Mouse (Mus musculus): ENCODE results near the gene Dnmbp. TPM values are rescaled to one million over a fixed set of nuclear protein-coding genes. Genes with fewer than 3 reads are reported as not detected.

Dnmbp gene
- total and polyA plus RNA-seq, 3 experiments, result 5.4 to 9.4 TPM; not detected in 1

- Histone ChIP-seq H3K36me3 (ENCODE audit: control insufficient read depth in 1 of 2, insufficient read depth in 2 of 2, low read length in 2 of 2) (no peaks in the 10 kb centered on the region), H3K4me3 (ENCODE audit: control insufficient read depth in 1 of 2, insufficient read depth in 1 of 2, low read depth in 2 of 2, low read length in 2 of 2) (no peak overlapping the region), H3K9me3 (replicated peaks; ENCODE audit: insufficient read depth, low read length) (no peaks in the 10 kb centered on the region), H3K27me3 (ENCODE audit: control insufficient read depth in 1 of 2, insufficient read depth in 2 of 2, low read length in 2 of 2) (no peaks in the 10 kb centered on the region), H3K79me2 (ENCODE audit: control insufficient read depth, insufficient read depth, low read length, poor library complexity) (no peaks in the 10 kb centered on the region), H3K4me1 (ENCODE audit: control insufficient read depth in 1 of 2, insufficient read depth in 2 of 2, low read length in 2 of 2) (no peaks in the 10 kb centered on the region), H3K9ac (ENCODE audit: control insufficient read depth, low read depth, low read length, poor library complexity, severe bottlenecking) (no peak overlapping the region), H3K27ac (ENCODE audit: control insufficient read depth, low read depth, low read length) (no peak overlapping the region)
- TF ChIP-seq SIN3A (IDR thresholded peaks at IDR 0.05; ENCODE audit: low read length), result no peak
- no peak for TF ChIP-seq TBP (IDR thresholded peaks at IDR 0.05; ENCODE audit: low read depth, low read length)
- no peak for TF ChIP-seq HCFC1 (IDR thresholded peaks at IDR 0.05; ENCODE audit: low read depth, low read length)
- TF ChIP-seq GABPA (IDR thresholded peaks at IDR 0.05; ENCODE audit: low read depth, low read length), result no peak
- TF ChIP-seq MAFK (IDR thresholded peaks at IDR 0.05; ENCODE audit: borderline replicate concordance, low read depth, low read length), result no peak
- no peak for TF ChIP-seq RCOR1 (IDR thresholded peaks at IDR 0.05; ENCODE audit: low read depth, low read length)
- no peak for TF ChIP-seq GATA1 (IDR thresholded peaks at IDR 0.05; ENCODE audit: low read depth, low read length)
- TF ChIP-seq RAD21 (IDR thresholded peaks at IDR 0.05; ENCODE audit: low read depth, low read length), result no peak
- TF ChIP-seq USF1 (IDR thresholded peaks at IDR 0.05; ENCODE audit: low read depth, low read length), result no peak
- no peak for TF ChIP-seq MEF2A (IDR thresholded peaks at IDR 0.05; ENCODE audit: extremely low read depth, insufficient replicate concordance, low read depth, low read length, poor library complexity, severe bottlenecking)
- TF ChIP-seq ZC3H11A (IDR thresholded peaks at IDR 0.05; ENCODE audit: low read depth, low read length), result no peak
- TF ChIP-seq TAL1 (IDR thresholded peaks at IDR 0.05; ENCODE audit: low read length), result no peak
- no peak for TF ChIP-seq MXI1 (IDR thresholded peaks at IDR 0.05; ENCODE audit: low read depth, low read length)
- no peak for TF ChIP-seq CHD2 (IDR thresholded peaks at IDR 0.05; ENCODE audit: low read length)
- DNase-seq (ENCODE audit: low read depth, low spot score), result no peak
Observed at GRCm38 (mm10) chr19:43894070-43894469, 45.9 kb downstream of the Dnmbp start.

DNA sequence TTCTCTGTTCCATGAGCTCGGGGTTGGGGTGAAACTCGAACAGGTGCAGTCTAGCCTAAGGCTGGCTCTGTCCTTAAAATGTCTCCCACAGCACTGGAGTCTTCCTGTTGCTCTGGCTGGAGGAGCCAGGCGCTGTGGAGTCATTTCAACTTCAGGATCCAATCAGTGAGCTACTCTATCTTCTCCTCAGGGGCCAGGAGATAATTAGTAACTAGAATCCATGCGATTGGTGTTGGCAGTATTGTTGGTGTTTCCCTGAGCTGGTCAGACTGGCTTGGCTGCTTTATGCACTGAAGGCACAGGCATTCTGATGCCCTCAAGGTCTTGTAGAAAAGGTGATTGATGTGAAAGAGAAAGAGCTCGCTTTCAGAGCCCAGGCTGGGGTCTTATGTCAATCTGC, 49.5 kb downstream of the Dnmbp start:
- no peak for TF ChIP-seq CHD2 (IDR thresholded peaks at IDR 0.05; ENCODE audit: low read length)
- no peak for TF ChIP-seq MYC (IDR thresholded peaks at IDR 0.05; ENCODE audit: low read depth, low read length)
- no peak for TF ChIP-seq CTCF (IDR thresholded peaks at IDR 0.05 in 2 of 3, conservative IDR thresholded peaks at IDR 0.05 in 1 of 3; ENCODE audit: control insufficient read depth in 1 of 3, insufficient read depth in 1 of 3, low read depth in 2 of 3, low read length in 3 of 3, poor library complexity in 1 of 3, severe bottlenecking in 1 of 3)
- TF ChIP-seq POLR2AphosphoS2 (IDR thresholded peaks at IDR 0.05; ENCODE audit: low read length), result no peak
- no peak overlapping the region for H3K27ac ChIP-seq (ENCODE audit: control insufficient read depth, low read depth, low read length)
- no peaks in the 10 kb centered on the region for H3K9me3 ChIP-seq (replicated peaks; ENCODE audit: insufficient read depth, low read length)
- H3K27me3 ChIP-seq (ENCODE audit: control insufficient read depth in 1 of 2, insufficient read depth in 2 of 2, low read length in 2 of 2), result no peaks in the 10 kb centered on the region
- no peak overlapping the region for H3K4me3 ChIP-seq (ENCODE audit: control insufficient read depth in 1 of 2, insufficient read depth in 1 of 2, low read depth in 2 of 2, low read length in 2 of 2)
- no peaks in the 10 kb centered on the region for H3K36me3 ChIP-seq (ENCODE audit: control insufficient read depth in 1 of 2, insufficient read depth in 2 of 2, low read length in 2 of 2)
- no peak overlapping the region for H3K9ac ChIP-seq (ENCODE audit: control insufficient read depth, low read depth, low read length, poor library complexity, severe bottlenecking)
- no peaks in the 10 kb centered on the region for H3K79me2 ChIP-seq (ENCODE audit: control insufficient read depth, insufficient read depth, low read length, poor library complexity)
- DNase-seq (ENCODE audit: low read depth, low spot score), result no peak
- no peaks in the 10 kb centered on the region for H3K4me1 ChIP-seq (ENCODE audit: control insufficient read depth in 1 of 2, insufficient read depth in 2 of 2, low read length in 2 of 2)

Data from MEL (cell line).